Comparison of ENCODE assay signal across 14 mouse cellular contexts in the genomic region with DNA sequence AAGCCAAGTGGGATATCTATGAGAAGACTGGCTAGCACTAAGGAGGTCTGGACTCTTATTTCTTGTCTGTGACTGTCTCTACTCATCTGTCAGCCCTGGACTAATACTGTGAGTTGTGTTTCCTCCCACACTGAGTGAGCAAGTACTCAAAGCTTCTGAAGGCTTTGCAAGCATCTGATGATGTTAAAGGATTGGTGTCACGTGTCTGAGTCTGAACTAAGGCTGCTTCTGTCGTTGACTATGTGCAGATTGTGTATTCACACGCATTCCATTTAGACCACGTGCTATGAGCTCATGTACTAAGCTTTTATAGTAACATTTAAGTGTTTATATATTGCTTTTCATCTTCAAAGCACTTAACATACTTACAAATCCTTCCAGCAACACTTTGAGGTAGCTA.
DNase-seq lines count a peak whose midpoint lies in the region; ATAC-seq and TF ChIP-seq lines count a peak whose summit lies in the region.
"Had no signal": no experiment of that assay in that cellular context is flagged by ENCODE, and none has a peak within 500 bp of the region (broad histone marks: within the 10 kb centered on the region; RNA-seq: fewer than 3 reads in every experiment).

No protein-coding gene starts in this region.

- no peak overlapping the region for H3K4me3 ChIP-seq in kidney, embryonic 15.5 days (replicated peaks)
- H3K4me3 ChIP-seq in embryonic fibroblast, embryonic 13.5 days (ENCODE audit: insufficient read depth, low read length), result no peak overlapping the region
- H3K4me3 ChIP-seq in lung, postnatal 0 days (ENCODE audit: low read depth, low read length), result no peak overlapping the region
- H3K4me3 ChIP-seq in forebrain, embryonic 12.5 days (replicated peaks), result no peak overlapping the region
- H3K4me3 ChIP-seq: left cerebral cortex, adult 2 months had no signal

- no peak for TF ChIP-seq CTCF in embryonic fibroblast, embryonic 13.5 days (IDR thresholded peaks at IDR 0.05; ENCODE audit: borderline replicate concordance, insufficient read depth, low read length)
- TF ChIP-seq CTCF in lung, postnatal 0 days (IDR thresholded peaks at IDR 0.05), result no peak

- peak; percentile 98 for TF ChIP-seq EP300 in lung, postnatal 0 days (IDR thresholded peaks at IDR 0.05)

- 51% methylated on average over 4 of the region's 4 CpGs for WGBS in kidney, embryonic 15.5 days
- 14% methylated on average over 4 of the region's 4 CpGs for WGBS in lung, postnatal 0 days
- WGBS in forebrain, embryonic 12.5 days, result 72% methylated on average over 4 of the region's 4 CpGs

- no peak overlapping the region for H3K27ac ChIP-seq in kidney, embryonic 15.5 days
- peak overlapping the region; percentile 95 for H3K27ac ChIP-seq in embryonic fibroblast, embryonic 13.5 days (ENCODE audit: insufficient read depth, low read length)
- no peak overlapping the region for H3K27ac ChIP-seq in lung, postnatal 0 days (ENCODE audit: low read length)
- no peak overlapping the region for H3K27ac ChIP-seq in forebrain, embryonic 12.5 days
- H3K27ac ChIP-seq: left cerebral cortex, adult 2 months had no signal

- no peak overlapping the region for H3K4me2 ChIP-seq in kidney, embryonic 15.5 days
- no peak overlapping the region for H3K4me2 ChIP-seq in lung, postnatal 0 days (replicated peaks; ENCODE audit: low read depth, low read length)
- no peak overlapping the region for H3K4me2 ChIP-seq in forebrain, embryonic 12.5 days

- H3K27me3 ChIP-seq in kidney, embryonic 15.5 days, result no peaks in the 10 kb centered on the region
- no peaks in the 10 kb centered on the region for H3K27me3 ChIP-seq in lung, postnatal 0 days (replicated peaks; ENCODE audit: insufficient read depth, low read length)
- no peaks in the 10 kb centered on the region for H3K27me3 ChIP-seq in forebrain, embryonic 12.5 days

- no peak for DNase-seq in kidney, postnatal 4 days
- peak; percentile 56 for DNase-seq in NIH3T3 (ENCODE audit: low read depth)
- DNase-seq in lung, postnatal 0 days (ENCODE audit: low spot score), result peak; percentile 94
- no peak for DNase-seq in ovary, postnatal 14 days (ENCODE audit: low spot score)
- DNase-seq: cerebellum, adult 2 months; embryo, embryonic 11 days; heart, postnatal 14 days had no signal

- TF ChIP-seq POLR2A in embryonic fibroblast, embryonic 13.5 days (IDR thresholded peaks at IDR 0.05; ENCODE audit: low read depth, low read length), result 0 out of 2 replicates have a peak, but pooled peaks have one; percentile 16

- H3K9ac ChIP-seq in kidney, embryonic 15.5 days, result no peak overlapping the region
- H3K9ac ChIP-seq in lung, postnatal 0 days (replicated peaks; ENCODE audit: low read depth), result no peak overlapping the region
- H3K9ac ChIP-seq in forebrain, embryonic 12.5 days, result no peak overlapping the region

- ATAC-seq in kidney, embryonic 15.5 days (replicated peaks; ENCODE audit: low FRiP score), result peak; percentile 62
- peak; percentile 97 for ATAC-seq in lung, postnatal 0 days
- ATAC-seq in forebrain, embryonic 12.5 days (ENCODE audit: low FRiP score), result no peak
- ATAC-seq in megakaryocyte-erythroid progenitor cell, adult 5-6 weeks (replicated peaks; ENCODE audit: low FRiP score, low TSS enrichment, poor library complexity, severe bottlenecking), result no peak
- ATAC-seq: CD4-positive, CD25-positive, alpha-beta regulatory T cell, adult 4 months; hindbrain, embryonic 16.5 days had no signal

- H3K4me1 ChIP-seq in kidney, embryonic 15.5 days, result peaks cover 9% of the 10 kb centered on the region
- peaks cover 11% of the 10 kb centered on the region for H3K4me1 ChIP-seq in embryonic fibroblast, embryonic 13.5 days (ENCODE audit: control insufficient read depth, insufficient read depth, low read length)
- H3K4me1 ChIP-seq in lung, postnatal 0 days (ENCODE audit: insufficient read depth, low read depth, low read length), result peaks cover 4% of the 10 kb centered on the region; the same call in 1 of the 2 replicates
- no peaks in the 10 kb centered on the region for H3K4me1 ChIP-seq in forebrain, embryonic 12.5 days

- no peaks in the 10 kb centered on the region for H3K36me3 ChIP-seq in kidney, embryonic 15.5 days
- H3K36me3 ChIP-seq in lung, postnatal 0 days (ENCODE audit: insufficient read depth, low read length), result no peaks in the 10 kb centered on the region
- no peaks in the 10 kb centered on the region for H3K36me3 ChIP-seq in forebrain, embryonic 12.5 days (replicated peaks)

- H3K9me3 ChIP-seq in kidney, embryonic 15.5 days (replicated peaks), result no peaks in the 10 kb centered on the region
- no peaks in the 10 kb centered on the region for H3K9me3 ChIP-seq in lung, postnatal 0 days (ENCODE audit: low read length)
- H3K9me3 ChIP-seq in forebrain, embryonic 12.5 days, result no peaks in the 10 kb centered on the region

Comparison
In these comparisons a context has a peak if more than half of its experiments do, and no peak if none do; other contexts are left out.
1. ATAC-seq: peak in kidney, embryonic 15.5 days (single experiment) and lung, postnatal 0 days (single experiment); none in forebrain, embryonic 12.5 days (single experiment) and megakaryocyte-erythroid progenitor cell, adult 5-6 weeks (single experiment).
2. DNase-seq: peak in NIH3T3 (single experiment) and lung, postnatal 0 days (single experiment); none in kidney, postnatal 4 days (0 of 2) and ovary, postnatal 14 days (single experiment).